Mouse (Mus musculus) ZHBTc4 (cell line): ENCODE data around the gene 1700125H20Rik.
"Not testable (repeated sequence)": the region's sequence is repeated elsewhere in the genome, so short reads cannot be mapped to it uniquely, and the experiment has no call there.

ENCODE experiments used
- DNase-seq: peaks from one replicate; pipeline ENCODE4 v3.0.0-alpha.2; 2011; ENCODE audit warnings: low read depth, low spot score

1700125H20Rik gene

DNA sequence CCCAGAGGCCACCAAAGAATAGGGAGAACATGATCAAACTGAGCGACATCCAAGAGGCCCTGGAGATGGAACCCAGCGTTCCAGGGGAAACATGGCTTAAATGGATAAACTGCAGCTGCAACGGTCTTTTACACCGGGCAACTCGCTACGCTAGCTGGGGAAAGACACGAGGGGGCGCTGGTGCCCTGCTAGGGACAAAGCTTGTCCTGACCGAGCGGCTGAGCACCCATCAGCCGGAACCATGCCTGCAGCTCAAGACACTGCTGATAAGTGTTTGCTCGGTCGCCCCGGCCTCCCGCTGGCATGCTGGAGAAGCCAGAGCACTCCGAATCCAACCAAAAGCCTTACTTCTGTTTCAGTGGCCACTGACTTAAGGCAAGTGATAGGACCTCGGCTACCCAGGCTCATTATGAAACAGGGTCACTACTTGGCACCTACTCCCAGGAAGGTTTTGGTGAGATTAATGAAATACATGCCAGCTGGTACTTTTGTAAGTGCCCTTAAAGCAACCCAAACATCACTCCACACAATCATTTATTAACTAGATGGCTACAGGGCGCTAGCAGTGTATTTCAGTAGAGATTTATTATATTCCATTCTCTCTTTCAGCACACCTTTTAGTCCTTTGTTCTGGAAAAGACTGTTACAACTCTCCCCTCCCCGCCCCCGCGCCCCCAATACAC lies at the start of gene 1700125H20Rik:
Gene 1700125H20Rik (plus strand): TSS at position 347 of the 683 bp plus-strand sequence.
- DNase-seq = peak; percentile 92

DNA sequence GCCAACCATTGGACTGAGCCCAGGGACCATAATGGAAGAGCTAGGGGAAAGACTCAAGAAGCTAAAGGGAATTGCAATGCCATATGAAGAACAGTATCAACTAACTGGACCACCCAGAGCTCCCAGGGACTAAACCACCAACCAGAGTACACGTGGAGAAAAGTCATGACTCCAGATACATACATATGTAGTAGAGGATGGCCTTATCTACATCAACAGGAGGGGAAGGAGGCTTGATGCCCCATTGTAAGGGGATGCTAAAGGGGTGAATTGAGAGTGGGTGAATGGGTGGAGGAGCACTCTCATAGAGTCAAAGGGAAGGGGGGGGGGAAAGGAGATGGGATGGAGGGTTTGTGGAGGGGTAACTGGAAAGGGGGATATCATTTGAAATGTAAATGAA lies 48.1 kb upstream of the 1700125H20Rik start:
- DNase-seq = no peak

DNA sequence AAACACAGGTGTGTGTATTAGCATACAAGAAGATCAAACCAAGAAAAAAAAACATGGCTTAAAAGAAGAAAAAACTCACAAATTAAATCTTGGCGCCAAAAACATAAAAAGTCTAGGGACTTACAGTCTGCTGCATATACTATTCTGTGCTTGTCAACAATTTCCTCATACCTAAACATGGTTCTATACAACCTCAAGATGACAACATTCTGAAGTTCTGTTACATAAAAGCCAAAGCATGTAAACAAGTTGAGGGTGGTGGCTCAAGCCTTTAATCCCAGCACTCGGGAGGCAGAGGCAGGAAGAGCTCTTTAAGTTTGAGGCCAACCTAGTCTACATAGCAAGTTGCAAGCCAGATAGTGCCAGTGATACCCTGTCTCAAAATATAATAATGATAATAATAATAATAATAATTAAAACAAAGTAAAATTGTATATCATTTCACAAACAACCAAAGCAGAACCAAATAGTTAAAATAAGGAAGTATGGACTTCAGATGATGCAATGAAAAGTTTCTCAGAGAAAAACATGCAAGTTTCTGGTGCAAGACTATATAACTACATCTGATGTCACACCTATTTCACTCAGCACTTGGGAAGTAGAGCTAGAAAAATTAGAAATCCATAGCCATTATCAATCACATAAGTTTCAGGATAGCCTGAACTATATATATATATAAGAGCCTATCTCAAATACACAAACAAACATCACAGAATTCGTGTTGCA lies 46.8 kb upstream of the 1700125H20Rik start:
- no peak for DNase-seq

DNA sequence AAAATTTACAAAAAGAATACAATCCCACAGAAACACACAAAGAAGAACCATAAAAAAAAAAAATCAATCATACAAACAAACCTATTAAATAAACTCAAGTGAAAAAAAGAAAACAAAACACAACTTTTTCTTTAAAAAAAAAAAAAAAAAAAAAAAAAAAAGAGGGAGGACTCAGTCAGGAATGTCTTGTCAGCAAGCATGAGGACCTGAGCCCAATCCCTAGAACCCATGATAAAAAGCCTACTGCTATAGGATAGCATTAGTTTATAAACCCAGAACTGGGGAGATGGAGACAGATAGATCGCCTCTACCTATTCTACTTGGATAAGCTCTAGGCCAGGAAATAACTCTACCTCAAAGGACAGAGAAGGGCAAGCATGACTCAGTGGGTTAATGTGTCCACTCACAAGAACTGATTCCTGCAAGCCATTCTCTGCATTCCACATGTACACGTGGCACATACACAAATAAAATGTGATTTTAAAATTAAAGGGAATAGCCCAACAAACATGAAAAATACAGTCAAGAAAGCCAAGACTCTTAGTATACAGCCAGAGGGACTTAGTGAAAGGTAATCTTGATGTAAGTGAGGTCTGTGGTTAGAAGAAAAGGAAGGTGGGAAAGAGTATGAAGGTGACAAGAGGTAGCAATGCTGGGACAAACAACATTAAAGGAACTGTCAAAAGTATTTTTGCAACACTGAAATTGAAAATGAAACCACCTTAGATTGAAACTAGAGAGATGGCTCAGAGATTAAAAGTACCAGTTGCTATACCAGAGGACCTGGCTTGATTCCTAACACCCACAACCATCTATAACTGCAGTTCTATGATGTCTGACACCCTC lies 43.7 kb upstream of the 1700125H20Rik start:
- DNase-seq = no peak

DNA sequence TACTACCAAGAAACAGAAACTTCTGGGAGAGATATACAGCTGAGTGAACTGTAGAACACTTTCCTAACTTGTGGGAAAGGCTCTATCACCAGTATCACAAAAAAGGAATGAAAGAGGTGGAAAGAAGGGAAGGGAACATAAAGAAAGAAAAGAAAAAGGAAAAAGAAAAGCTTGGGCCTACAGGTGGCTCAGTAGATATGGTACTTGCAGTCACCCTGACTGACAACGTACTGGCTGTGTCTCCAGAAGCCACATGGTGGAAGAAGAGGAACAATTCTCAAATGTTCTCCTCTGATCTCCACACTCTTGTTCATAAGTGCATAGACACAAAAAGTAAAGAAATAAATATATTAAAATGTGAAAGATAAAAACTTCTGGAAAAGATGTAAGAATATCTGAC lies 41.3 kb upstream of the 1700125H20Rik start:
- no peak for DNase-seq

DNA sequence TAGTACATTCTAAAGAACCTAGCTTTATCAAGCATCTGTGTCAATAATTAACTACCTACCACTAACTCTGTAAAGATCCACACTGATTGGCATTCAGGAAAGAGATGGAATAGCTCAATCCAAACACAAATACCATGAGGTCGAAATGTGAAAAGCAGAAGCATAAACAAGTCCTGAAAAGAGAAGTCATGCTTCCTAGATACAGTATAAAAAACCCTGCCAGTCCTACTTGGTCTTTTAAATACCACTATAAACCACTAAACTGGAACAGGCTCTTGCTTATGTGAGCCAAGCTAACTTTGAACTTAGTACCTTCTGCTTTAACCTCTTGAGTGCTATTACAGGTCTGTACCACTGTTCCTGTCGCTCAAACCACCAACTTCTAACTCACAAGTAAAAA lies 38.7 kb upstream of the 1700125H20Rik start:
- no peak for DNase-seq

DNA sequence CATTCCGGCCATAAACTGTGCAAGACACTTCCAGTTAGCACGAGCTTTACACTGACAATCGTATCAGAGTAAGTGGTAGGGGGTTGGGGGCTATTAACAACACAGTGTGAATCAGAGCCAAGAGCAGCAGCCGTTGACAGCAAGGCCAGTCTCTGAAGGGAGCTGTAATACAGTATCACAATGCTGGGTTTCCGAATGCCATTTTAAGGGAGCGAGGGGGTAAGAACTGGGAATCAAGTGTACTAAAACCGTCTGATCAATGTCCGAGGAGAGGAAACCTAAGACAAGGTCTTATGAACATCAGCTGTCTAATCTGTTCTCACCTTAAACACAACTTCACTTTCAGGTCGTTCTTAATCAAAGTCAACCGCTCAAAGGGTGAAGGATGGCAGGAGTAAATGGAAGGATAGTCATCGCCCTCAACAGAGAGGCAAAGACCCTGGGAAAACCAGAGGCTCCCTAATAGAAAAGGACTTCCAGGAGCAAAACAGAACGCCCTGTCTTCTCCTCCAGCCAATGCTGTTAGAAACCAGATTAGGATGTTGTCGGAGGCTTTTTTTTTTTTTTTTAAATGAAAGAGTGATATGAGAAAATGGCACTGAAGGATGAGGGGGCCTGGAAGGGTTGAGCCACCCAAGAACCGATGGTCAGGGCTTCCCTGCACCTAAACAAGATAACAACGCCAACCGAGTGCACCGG lies 31.3 kb upstream of the 1700125H20Rik start:
- peak; percentile 8 for DNase-seq

DNA sequence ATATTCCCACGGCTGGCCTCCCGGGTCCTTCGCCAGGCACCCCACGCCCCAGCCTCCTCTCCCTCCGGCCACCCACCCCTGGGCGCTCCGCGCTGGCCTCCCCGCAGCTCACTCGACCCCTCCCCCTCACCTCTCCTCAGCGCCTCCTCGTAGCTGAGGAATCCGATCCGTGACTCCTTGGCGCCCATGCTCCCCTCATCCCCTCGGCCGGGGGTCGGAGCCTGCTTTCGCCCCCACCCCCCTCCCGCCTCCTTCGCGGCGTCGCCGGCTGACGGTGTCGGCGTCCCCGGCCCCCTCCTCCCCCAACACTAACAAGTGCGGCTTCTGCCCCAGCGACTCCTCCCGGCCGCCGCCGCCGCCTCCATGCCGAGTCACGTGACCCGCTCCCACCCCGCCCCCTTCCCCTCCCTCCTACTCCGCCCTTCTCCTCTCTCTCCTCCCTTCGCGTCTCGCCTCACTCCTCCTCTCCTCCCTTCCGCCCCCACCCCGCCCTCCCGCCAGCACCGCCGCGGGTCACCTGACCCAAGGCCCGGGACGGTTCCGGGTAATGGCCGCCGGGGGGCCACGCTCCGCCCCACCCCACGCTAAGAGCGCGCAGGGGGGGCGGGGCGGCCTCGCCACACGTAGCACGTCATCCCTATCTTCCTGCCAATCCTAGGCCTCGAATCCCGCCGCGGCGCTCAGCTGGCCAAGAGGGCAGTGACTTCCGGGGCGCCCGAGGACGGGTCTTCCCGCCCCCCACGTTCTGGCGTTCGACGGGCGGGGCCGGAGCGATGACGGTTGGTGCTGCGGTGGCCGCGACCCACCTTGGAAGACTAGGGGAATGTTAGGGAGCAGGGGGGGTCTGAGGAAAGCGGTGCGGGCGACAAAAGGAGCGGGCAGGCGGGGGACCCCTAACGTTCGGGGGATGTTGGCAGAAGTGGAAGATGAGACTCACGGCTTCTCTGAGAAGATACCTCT lies 30.3 kb upstream of the 1700125H20Rik start, which contains the start of gene Usp32:
Gene Usp32 (minus strand): TSS at position 581 of the 960 bp plus-strand sequence.
- DNase-seq = peak; percentile 99

DNA sequence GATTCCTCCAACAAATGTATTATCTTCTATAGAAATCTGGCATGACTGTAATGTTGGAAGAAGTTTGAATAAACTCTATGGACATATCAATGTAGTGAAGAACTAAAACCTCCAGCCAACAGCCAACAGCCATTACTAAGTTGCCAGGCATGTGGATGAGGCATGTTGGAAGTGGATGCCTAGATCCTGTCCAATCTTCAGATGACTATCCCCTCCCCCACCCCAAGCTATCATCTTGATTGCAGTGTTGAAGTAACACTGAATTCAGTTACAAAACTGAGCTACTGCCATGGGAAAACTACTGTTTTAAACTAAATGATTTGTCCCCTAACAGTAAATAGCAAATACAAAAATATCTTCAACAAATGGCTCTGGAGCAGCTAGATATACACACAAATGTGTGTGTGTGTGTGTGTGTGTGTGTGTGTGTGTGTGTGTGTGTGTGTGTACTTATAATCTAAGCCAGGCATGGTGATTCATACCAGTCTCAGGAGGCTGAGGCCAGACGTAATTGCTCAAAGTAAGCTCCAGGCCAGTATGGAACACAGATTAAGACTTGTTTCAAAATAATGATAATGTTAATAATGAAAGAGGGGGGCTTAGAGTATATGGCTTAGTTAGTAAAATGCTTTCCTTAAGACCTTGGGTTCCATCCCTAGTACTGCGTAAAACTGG lies 17.8 kb upstream of the 1700125H20Rik start:
- DNase-seq = no peak

DNA sequence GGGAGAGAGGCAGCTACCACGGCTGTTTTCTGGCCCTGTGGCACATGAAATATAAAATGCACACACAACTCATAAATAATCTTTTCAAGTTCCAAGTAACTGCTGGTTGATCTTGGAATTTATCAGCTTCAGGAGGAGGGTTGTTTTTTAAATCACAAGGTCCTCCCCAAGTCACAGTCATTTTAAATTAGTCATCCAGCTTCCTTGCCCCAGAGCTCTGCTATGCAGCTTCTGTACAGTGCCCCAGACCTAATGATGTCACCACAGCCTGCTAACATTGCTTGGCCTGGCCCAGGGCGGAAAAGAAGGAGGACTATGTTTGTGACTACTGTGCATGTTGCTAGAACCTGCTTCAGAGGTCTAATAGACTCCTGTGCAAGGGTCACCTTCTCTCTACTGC lies 12.9 kb upstream of the 1700125H20Rik start:
- DNase-seq = no peak

DNA sequence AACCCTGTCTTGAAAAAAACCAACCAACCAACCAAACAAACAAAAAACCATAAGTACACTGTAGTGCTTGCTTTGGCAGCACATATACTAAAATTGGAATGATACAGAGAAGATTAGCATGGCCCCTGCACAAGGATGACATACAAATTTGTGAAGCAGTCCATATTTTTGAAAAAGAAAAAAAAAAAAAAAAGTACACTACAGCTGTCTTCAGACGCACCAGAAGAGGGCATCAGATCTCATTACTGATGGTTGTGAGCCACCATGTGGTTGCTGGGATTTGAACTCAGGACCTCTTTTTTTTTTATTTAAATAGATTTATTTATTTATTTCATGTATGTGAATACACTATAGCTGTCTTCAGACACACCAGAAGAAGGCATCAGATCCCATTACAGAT lies 7.2 kb upstream of the 1700125H20Rik start:
- DNase-seq = not testable (repeated sequence)

DNA sequence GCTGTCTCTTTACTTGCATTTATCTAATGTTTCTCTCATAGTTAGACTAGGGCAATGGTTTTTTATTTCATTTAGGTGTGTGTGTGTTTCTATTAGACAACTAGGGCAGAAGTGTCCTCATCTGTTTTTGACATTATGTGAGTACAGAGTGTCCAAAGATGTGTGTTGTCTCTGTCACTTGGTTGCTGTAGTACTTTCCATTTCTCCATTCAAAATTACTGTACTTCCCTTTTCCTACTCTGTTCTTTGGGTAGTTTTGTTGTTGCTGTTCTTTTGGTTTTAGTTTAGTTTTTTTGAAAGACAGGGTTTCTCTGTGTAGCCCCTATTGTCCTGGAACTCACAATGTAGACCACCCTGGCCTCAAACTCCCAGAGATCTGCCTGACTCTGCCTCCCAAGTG lies 5.8 kb upstream of the 1700125H20Rik start:
- DNase-seq = no peak

DNA sequence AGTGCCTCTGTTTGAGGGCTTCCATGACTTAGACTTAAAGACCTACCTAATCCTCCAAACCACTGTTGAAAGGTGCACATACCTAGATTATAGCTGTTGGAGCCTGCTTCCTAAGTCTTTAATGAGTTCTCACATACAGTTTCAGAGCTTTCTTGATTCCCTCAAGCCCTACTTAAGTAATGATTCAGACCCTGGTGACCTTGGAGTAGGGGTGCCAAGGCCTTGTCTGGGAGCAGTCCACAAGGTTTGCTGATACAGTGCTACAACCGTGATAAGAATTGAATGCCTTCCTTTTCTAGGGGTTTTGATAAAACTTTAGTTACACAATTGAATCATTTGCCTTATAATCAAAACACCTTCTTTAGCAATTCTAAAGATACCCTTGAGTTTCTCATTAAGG lies 2.7 kb upstream of the 1700125H20Rik start:
- DNase-seq = no peak

DNA sequence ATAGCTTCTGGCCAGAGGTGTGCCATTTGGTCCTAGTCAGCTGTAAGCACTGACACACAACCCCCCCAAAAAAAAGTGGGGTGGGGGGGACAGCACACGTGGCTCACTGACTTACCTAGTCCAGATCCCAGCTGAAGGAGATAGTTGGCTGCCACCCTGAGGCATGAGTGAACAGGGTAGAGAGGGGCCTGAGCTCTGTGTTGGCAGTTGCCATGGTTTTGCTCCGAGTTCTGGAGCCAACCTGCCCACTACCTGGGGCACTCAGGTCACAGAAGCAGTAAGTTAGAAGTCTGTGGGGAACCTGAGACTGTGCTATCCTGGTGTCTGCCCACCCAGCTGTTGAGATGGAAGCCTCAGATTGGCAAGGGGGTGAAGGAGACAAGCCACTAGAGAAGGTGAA lies 629 bp downstream of the 1700125H20Rik start:
- no peak for DNase-seq

DNA sequence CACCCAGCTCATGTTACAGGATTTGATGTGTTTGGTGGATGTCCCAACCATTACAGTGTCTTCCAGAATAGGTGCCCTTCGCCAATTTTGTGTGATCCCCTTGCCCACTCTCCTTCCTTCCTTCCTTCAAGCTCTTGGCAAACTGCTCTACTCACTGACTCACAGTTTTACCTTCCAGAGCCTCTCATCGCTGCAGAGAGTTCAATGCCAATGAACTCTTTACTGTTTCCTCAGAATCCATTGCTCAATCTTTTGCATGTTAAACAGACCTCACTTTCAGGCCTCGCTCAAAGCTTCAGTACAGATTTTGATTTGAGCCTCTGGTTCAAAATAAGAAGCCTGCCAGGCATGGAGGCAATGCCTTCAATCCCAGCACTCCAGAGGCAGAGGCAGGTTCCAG lies 5.7 kb downstream of the 1700125H20Rik start:
- DNase-seq = no peak

DNA sequence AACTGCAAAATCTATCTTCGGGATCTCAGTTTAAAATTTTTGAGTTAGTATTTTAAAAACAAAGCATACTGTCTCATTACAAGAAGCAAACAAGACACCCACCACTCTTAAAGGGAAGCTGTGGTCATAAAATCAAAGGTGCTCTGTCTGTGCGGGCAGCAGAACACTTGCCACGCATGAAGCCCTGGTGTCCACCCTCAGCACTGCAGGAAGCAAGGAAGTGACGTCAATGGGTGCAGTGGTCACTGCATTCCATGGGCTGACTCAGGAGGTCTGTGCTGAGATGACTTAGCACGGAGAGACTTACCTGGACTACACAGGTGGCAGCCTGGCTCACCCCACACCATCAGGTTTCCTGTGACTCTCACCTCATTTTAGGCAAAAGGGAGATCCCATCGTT lies 7.6 kb downstream of the 1700125H20Rik start:
- no peak for DNase-seq

DNA sequence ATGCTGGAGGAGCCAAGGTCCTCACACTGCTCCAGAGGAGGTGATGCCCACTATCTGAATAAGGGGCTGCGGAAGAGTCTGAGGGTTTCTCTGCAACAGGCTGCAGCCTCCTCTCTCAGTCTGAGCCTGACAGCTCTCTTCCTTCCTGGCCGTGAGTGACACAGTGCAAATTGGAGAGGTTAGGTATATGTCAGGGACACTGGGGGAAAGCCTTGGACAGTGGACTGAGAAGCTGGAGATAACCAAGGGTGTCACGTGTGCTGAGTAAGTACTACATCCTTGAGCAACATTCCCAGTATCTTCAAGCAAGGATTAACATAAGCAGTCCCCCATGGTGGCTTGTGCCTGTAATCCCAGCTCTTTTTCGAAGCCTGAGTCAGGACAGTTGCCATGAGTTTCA lies 8.2 kb downstream of the 1700125H20Rik start:
- DNase-seq = no peak

DNA sequence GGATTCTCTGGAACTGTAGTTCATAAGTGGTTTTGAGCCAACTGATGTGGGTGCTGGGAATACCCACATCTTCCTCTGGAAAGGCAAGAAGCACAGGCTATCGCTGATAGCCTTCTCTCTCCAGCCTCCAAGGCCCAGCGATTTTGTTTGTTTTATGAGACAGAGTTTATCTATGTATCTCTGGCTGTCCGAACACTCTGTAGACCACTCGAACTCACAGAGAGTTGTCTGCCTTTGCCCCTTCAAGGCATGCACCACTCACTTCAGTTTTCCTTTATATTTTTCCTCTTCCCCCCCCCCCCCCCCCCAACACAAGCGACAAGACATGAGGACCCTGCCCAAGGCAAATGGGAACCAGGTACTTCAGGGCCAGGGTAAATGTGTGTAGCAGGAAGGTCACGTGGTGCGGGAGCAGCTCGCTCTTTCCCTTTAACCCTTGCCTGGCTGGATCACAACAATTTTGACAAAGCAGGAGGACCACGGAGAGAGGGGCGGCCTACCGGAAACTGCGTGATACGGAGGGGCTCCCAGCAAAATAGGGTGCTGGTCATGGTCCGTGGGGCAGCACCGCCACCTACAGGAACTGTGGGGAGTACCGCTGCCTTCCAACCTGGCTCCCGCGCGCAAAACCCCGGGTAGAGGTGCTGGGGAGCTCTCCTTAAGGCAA lies 12.5 kb downstream of the 1700125H20Rik start:
- DNase-seq = peak; percentile 88

DNA sequence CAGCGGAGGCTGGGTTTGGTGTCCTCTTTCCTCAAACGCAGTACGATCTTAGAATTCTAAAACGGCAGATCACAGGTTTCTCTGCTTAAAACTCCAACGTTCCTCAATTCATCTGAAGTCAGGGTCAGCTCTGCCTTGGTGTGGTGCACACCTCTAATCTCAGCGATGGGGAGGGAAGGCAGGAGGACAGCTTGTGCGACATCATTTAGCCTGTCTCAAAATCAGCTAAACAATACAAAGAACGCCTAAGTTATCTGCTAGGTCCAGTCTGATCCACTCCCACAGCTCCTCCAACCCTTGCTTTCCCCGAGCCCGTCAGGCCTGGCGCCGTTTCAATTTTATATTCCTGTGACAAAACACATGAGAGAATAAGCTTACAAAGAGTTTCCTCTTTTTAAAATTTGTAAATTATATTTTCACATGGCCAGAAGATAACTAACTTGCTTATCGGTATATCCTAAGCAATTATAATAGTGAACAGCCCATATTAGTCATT lies 13.1 kb downstream of the 1700125H20Rik start:
- DNase-seq = peak; percentile 24
